Mouse (Mus musculus) 416B (cell line): ENCODE data around the gene Sipa1l2.
"Not testable (repeated sequence)": the region's sequence is repeated elsewhere in the genome, so short reads cannot be mapped to it uniquely, and the experiment has no call there.

Source experiments
- DNase-seq: peaks from one replicate; pipeline ENCODE4 v3.0.0; 2011; ENCODE audit warnings: low read depth

Gene Sipa1l2

GRCm38 (mm10) chr8:125539056-125540013, 30.3 kb downstream of the Sipa1l2 start:
- no peak for DNase-seq

GRCm38 (mm10) chr8:125538265-125538664, 31.3 kb downstream of the Sipa1l2 start:
- no peak for DNase-seq

- no peak for DNase-seq
Measured at GRCm38 (mm10) chr8:125533709-125534108, 35.9 kb downstream of the Sipa1l2 start.

- no peak for DNase-seq
Measured at GRCm38 (mm10) chr8:125532953-125533352, 36.7 kb downstream of the Sipa1l2 start.

GRCm38 (mm10) chr8:125532177-125532576, 37.4 kb downstream of the Sipa1l2 start:
- DNase-seq, result no peak

- DNase-seq, result peak; percentile 44
Measured at GRCm38 (mm10) chr8:125531640-125532039, 38.0 kb downstream of the Sipa1l2 start.

GRCm38 (mm10) chr8:125531088-125531438, 38.5 kb downstream of the Sipa1l2 start:
- no peak for DNase-seq

GRCm38 (mm10) chr8:125530187-125531087, 39.2 kb downstream of the Sipa1l2 start:
- no peak for DNase-seq

- DNase-seq, result no peak
Measured at GRCm38 (mm10) chr8:125529019-125529418, 40.6 kb downstream of the Sipa1l2 start.

GRCm38 (mm10) chr8:125527941-125528340, 41.7 kb downstream of the Sipa1l2 start:
- peak; percentile 9 for DNase-seq

GRCm38 (mm10) chr8:125526999-125527398, 42.6 kb downstream of the Sipa1l2 start:
- DNase-seq, result no peak

GRCm38 (mm10) chr8:125526582-125526981, 43.0 kb downstream of the Sipa1l2 start:
- DNase-seq, result no peak

GRCm38 (mm10) chr8:125524479-125524878, 45.1 kb downstream of the Sipa1l2 start:
- DNase-seq, result no peak

- no peak for DNase-seq
Measured at GRCm38 (mm10) chr8:125523213-125523612, 46.4 kb downstream of the Sipa1l2 start.

GRCm38 (mm10) chr8:125522151-125522550, 47.5 kb downstream of the Sipa1l2 start:
- DNase-seq, result no peak

GRCm38 (mm10) chr8:125521087-125521486, 48.5 kb downstream of the Sipa1l2 start:
- no peak for DNase-seq

GRCm38 (mm10) chr8:125520308-125520707, 49.3 kb downstream of the Sipa1l2 start:
- not testable (repeated sequence) for DNase-seq

GRCm38 (mm10) chr8:125518951-125519350, 50.7 kb downstream of the Sipa1l2 start:
- no peak for DNase-seq

GRCm38 (mm10) chr8:125518301-125518700, 51.3 kb downstream of the Sipa1l2 start:
- peak; percentile 14 for DNase-seq

GRCm38 (mm10) chr8:125517397-125517796, 52.2 kb downstream of the Sipa1l2 start:
- DNase-seq, result no peak

GRCm38 (mm10) chr8:125516115-125516905, 53.3 kb downstream of the Sipa1l2 start:
- no peak for DNase-seq

GRCm38 (mm10) chr8:125515665-125516064, 53.9 kb downstream of the Sipa1l2 start:
- DNase-seq, result no peak
